16 mouse cellular contexts compared by ENCODE assay signal in genomic region chr1:58744645-58745044, GRCm38 (mm10). TPM values are rescaled to one million over a fixed set of nuclear protein-coding genes. Genes with fewer than 3 reads are reported as not detected.
DNase-seq lines count a peak whose midpoint lies in the region; ATAC-seq and TF ChIP-seq lines count a peak whose summit lies in the region.
"Had no signal": no experiment of that assay in that cellular context is flagged by ENCODE, and none has a peak within 500 bp of the region (broad histone marks: within the 10 kb centered on the region; RNA-seq: fewer than 3 reads in every experiment).

No protein-coding gene starts in this region.

- H3K36me3 ChIP-seq in lung, embryonic 14.5 days (ENCODE audit: insufficient read depth): peaks cover 89% of the 10 kb centered on the region
- peaks cover 86% of the 10 kb centered on the region for H3K36me3 ChIP-seq in kidney, embryonic 14.5 days (ENCODE audit: control insufficient read depth, insufficient read depth, low read length)
- H3K36me3 ChIP-seq in myocyte (ENCODE audit: control insufficient read depth, insufficient read depth): peaks cover 87% of the 10 kb centered on the region

- no peak overlapping the region for H3K27ac ChIP-seq in lung, embryonic 14.5 days (ENCODE audit: low read depth)
- H3K27ac ChIP-seq in kidney, embryonic 14.5 days (ENCODE audit: low read depth, low read length): peak overlapping the region; percentile 9; the same call in 1 of the 2 replicates
- H3K27ac ChIP-seq: heart, embryonic 13.5 days; hindbrain, embryonic 13.5 days had no signal

- TF ChIP-seq POLR2A in myocyte (IDR thresholded peaks at IDR 0.05; ENCODE audit: insufficient read length, low read depth): no peak

- H3K4me2 ChIP-seq in lung, embryonic 14.5 days: no peak overlapping the region
- no peak overlapping the region for H3K4me2 ChIP-seq in kidney, embryonic 14.5 days (replicated peaks; ENCODE audit: low read depth, low read length)
- H3K4me2 ChIP-seq in myocyte (ENCODE audit: low read depth): no peak overlapping the region
- H3K4me2 ChIP-seq: heart, embryonic 13.5 days; hindbrain, embryonic 13.5 days; liver, embryonic 13.5 days had no signal

- H3ac ChIP-seq in myocyte (ENCODE audit: control insufficient read depth, insufficient read length): no peak overlapping the region

- DNase-seq in adrenal gland, postnatal 14 days: peak; percentile 69
- no peak for DNase-seq in adrenal gland, postnatal 4 days (ENCODE audit: low spot score in 2 of 2)
- DNase-seq in lung, embryonic 14.5 days: peak; percentile 30
- DNase-seq in lung, postnatal 25 days (ENCODE audit: low spot score): no peak
- no peak for DNase-seq in layer of hippocampus, postnatal 25 days (ENCODE audit: extremely low spot score in 1 of 2, low spot score in 1 of 2)
- DNase-seq in right cerebral cortex, postnatal 4 days: no peak
- DNase-seq: cerebellum, adult 11-12 months; liver, embryonic 13.5 days; right cerebral cortex, postnatal 25 days; thymus, postnatal 14 days had no signal

- no peaks in the 10 kb centered on the region for H3K4me1 ChIP-seq in lung, embryonic 14.5 days (ENCODE audit: insufficient read depth)
- H3K4me1 ChIP-seq in kidney, embryonic 14.5 days (ENCODE audit: control insufficient read depth, insufficient read depth, low read length): no peaks in the 10 kb centered on the region
- H3K4me1 ChIP-seq: hindbrain, embryonic 13.5 days had no signal

- ATAC-seq in lung, embryonic 14.5 days (ENCODE audit: insufficient read depth): no peak
- no peak for ATAC-seq in kidney, embryonic 14.5 days (ENCODE audit: low FRiP score, low TSS enrichment)

- no peaks in the 10 kb centered on the region for H3K27me3 ChIP-seq in lung, embryonic 14.5 days (ENCODE audit: insufficient read depth, low read length)
- H3K27me3 ChIP-seq in kidney, embryonic 14.5 days (ENCODE audit: control insufficient read depth, insufficient read depth, low read length): no peaks in the 10 kb centered on the region
- no peaks in the 10 kb centered on the region for H3K27me3 ChIP-seq in myocyte (ENCODE audit: control insufficient read depth, insufficient read depth, insufficient read length)
- H3K27me3 ChIP-seq: heart, embryonic 13.5 days; hindbrain, embryonic 13.5 days; liver, embryonic 13.5 days had no signal

- no peak for TF ChIP-seq CTCF in lung, embryonic 14.5 days (IDR thresholded peaks at IDR 0.05; ENCODE audit: low read depth)

- 82% methylated on average over 7 of the region's 7 CpGs for whole genome bisulfite sequencing in lung, embryonic 14.5 days
- 68% methylated on average over 7 of the region's 7 CpGs for WGBS in kidney, embryonic 14.5 days

- no peak overlapping the region for H3K4me3 ChIP-seq in lung, embryonic 14.5 days (ENCODE audit: low read depth, low read length)
- no peak overlapping the region for H3K4me3 ChIP-seq in kidney, embryonic 14.5 days (ENCODE audit: low read length)
- no peak overlapping the region for H3K4me3 ChIP-seq in myocyte
- H3K4me3 ChIP-seq: heart, embryonic 13.5 days; hindbrain, embryonic 13.5 days; liver, embryonic 13.5 days had no signal

- no peak overlapping the region for H3K9ac ChIP-seq in lung, embryonic 14.5 days
- H3K9ac ChIP-seq in kidney, embryonic 14.5 days (ENCODE audit: low read depth, low read length): no peak overlapping the region
- H3K9ac ChIP-seq: heart, embryonic 13.5 days; hindbrain, embryonic 13.5 days; liver, embryonic 13.5 days had no signal

- peaks cover 22% of the 10 kb centered on the region for H3K79me2 ChIP-seq in myocyte (ENCODE audit: control insufficient read depth, insufficient read depth)

- no peaks in the 10 kb centered on the region for H3K9me3 ChIP-seq in lung, embryonic 14.5 days (ENCODE audit: low read depth, low read length)
- H3K9me3 ChIP-seq in kidney, embryonic 14.5 days (ENCODE audit: control insufficient read depth, low read length): 0 out of 2 replicates have a peak, but pooled peaks cover 3% of the 10 kb centered on the region
- H3K9me3 ChIP-seq: heart, embryonic 13.5 days; hindbrain, embryonic 13.5 days; liver, embryonic 13.5 days had no signal

TF ChIP-seq in myocyte, 11 proteins besides CTCF, POLR2A, EP300 and RAD21:
- TF ChIP-seq TCF3 (IDR thresholded peaks at IDR 0.05; ENCODE audit: insufficient read length, low read depth) (no peak), MAX (IDR thresholded peaks at IDR 0.05; ENCODE audit: low read depth) (no peak), E2F4 (IDR thresholded peaks at IDR 0.05; ENCODE audit: insufficient read depth) (no peak), TCF12 (IDR thresholded peaks at IDR 0.05; ENCODE audit: insufficient read depth, poor library complexity, severe bottlenecking) (no peak), USF1 (IDR thresholded peaks at IDR 0.05; ENCODE audit: low read depth) (no peak), REST (IDR thresholded peaks at IDR 0.05; ENCODE audit: insufficient read depth, insufficient read length) (no peak), CEBPB (IDR thresholded peaks at IDR 0.05; ENCODE audit: insufficient read depth, poor library complexity, severe bottlenecking) (no peak), MYOG (IDR thresholded peaks at IDR 0.05; ENCODE audit: control insufficient read depth in 1 of 3, insufficient read depth in 1 of 3, insufficient read length in 2 of 3, low read depth in 2 of 3) (peak in 2 of 3 experiments; percentile 29 to 59), SRF (IDR thresholded peaks at IDR 0.05; ENCODE audit: control insufficient read depth, insufficient read length, low read depth) (no peak), POLR2AphosphoS2 (IDR thresholded peaks at IDR 0.05; ENCODE audit: insufficient read length, low read depth) (no peak), MYOD1 (IDR thresholded peaks at IDR 0.05; ENCODE audit: control insufficient read depth in 1 of 3, insufficient read length in 2 of 3, low read depth in 2 of 3) (peak in 2 of 3 experiments; percentile 82 to 85)

RNA-seq across cellular contexts. Expression of gene Cflar, which starts 33.3 kb away (rescaled TPM):
- total RNA-seq in adrenal gland, postnatal 14 days (2021): 110 and 121 TPM in 2 replicates
- total RNA-seq in adrenal gland, postnatal 4 days (2021): 100 to 1,000 TPM; 101 to 104 TPM
- 35.3 and 35.9 TPM in 2 replicates for polyA plus RNA-seq in lung, embryonic 14.5 days (2014; fragmentation: Nextera tagmentation; extraction: Ambion mirVana)
- polyA plus RNA-seq in kidney, embryonic 14.5 days (2014; fragmentation: Nextera tagmentation; extraction: Ambion mirVana): 34.0 and 39.6 TPM in 2 replicates
- 19.7 TPM for polyA plus RNA-seq in myocyte (2012; fragmentation: generic; extraction: Trizol)
- total RNA-seq in layer of hippocampus, postnatal 25 days (2021): 10 to 100 TPM; 32.6 to 32.8 TPM

RNA-seq across cellular contexts. Expression of gene Als2cr12, which starts 48.9 kb away (rescaled TPM):
- 7.9 and 9.4 TPM in 2 replicates for total RNA-seq in adrenal gland, postnatal 14 days (2021)
- under 1 TPM; 0.20 to 0.25 TPM for total RNA-seq in adrenal gland, postnatal 4 days (2021)
- polyA plus RNA-seq in lung, embryonic 14.5 days (2014; fragmentation: Nextera tagmentation; extraction: Ambion mirVana): not detected in 2 replicates
- polyA plus RNA-seq in kidney, embryonic 14.5 days (2014; fragmentation: Nextera tagmentation; extraction: Ambion mirVana): not detected in 2 replicates
- polyA plus RNA-seq in myocyte (2012; fragmentation: generic; extraction: Trizol): 0.07 TPM
- total RNA-seq in layer of hippocampus, postnatal 25 days (2021): not detected
- total RNA-seq: left cerebral cortex, postnatal 25 days had no signal
- polyA plus RNA-seq: heart, embryonic 13.5 days; hindbrain, embryonic 13.5 days; liver, embryonic 13.5 days; stomach, embryonic 14.5 days had no signal

RNA-seq across cellular contexts. Expression of gene Casp8, which starts 50.5 kb away (rescaled TPM):
- 20.2 and 25.4 TPM in 2 replicates for total RNA-seq in adrenal gland, postnatal 14 days (2021)
- 10 to 100 TPM; 25.6 to 29.8 TPM for total RNA-seq in adrenal gland, postnatal 4 days (2021)
- 48.9 and 50.4 TPM in 2 replicates for polyA plus RNA-seq in lung, embryonic 14.5 days (2014; fragmentation: Nextera tagmentation; extraction: Ambion mirVana)
- polyA plus RNA-seq in kidney, embryonic 14.5 days (2014; fragmentation: Nextera tagmentation; extraction: Ambion mirVana): 35.2 and 41.3 TPM in 2 replicates
- polyA plus RNA-seq in myocyte (2012; fragmentation: generic; extraction: Trizol): 5.9 TPM
- 1 to 10 TPM; 2.7 TPM for total RNA-seq in layer of hippocampus, postnatal 25 days (2021)

Comparison
In these comparisons a context has a peak if more than half of its experiments do, and no peak if none do; other contexts are left out.
1. DNase-seq: peak in adrenal gland, postnatal 14 days (single experiment) and lung, embryonic 14.5 days (single experiment); none in adrenal gland, postnatal 4 days (0 of 2), lung, postnatal 25 days (single experiment), layer of hippocampus, postnatal 25 days (0 of 2) and right cerebral cortex, postnatal 4 days (single experiment).